Mouse (Mus musculus) lung, postnatal 14 days (tissue): ENCODE data around the gene Cyp11a1.

Experiments
- DNase-seq: peaks from one replicate; pipeline ENCODE4 v3.0.0; 2021

Cyp11a1 gene

GRCm38 (mm10) chr9:58005753-58006461 lies at the start of gene Cyp11a1:
TSS of gene Cyp11a1 (plus strand) at chr9:58006411.
- DNase-seq: no peak

DNA sequence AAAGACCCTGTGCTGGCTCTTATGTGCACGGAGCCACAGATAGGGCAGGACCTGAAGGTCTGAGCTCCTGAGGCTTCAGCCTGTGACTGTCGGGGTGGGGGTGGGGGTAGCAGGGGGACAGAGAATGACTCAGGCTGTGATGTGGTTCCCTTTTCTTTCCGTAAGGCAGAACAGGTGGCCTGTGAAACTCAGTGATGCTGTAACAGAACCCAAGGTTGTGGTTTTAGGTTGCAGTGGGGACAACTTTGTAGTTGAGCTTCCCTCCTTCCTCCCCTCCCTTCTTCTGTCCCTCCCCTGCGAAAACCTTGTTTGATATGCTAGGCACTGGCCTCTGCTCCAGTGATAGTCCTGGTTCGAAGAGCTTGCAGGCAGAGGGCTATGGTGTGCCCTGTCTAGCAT lies 49.4 kb upstream of the Cyp11a1 start:
- no peak for DNase-seq

GRCm38 (mm10) chr9:57958615-57959014 lies 47.6 kb upstream of the Cyp11a1 start:
- DNase-seq: no peak

GRCm38 (mm10) chr9:57959399-57959798 lies 46.8 kb upstream of the Cyp11a1 start:
- no peak for DNase-seq

DNA sequence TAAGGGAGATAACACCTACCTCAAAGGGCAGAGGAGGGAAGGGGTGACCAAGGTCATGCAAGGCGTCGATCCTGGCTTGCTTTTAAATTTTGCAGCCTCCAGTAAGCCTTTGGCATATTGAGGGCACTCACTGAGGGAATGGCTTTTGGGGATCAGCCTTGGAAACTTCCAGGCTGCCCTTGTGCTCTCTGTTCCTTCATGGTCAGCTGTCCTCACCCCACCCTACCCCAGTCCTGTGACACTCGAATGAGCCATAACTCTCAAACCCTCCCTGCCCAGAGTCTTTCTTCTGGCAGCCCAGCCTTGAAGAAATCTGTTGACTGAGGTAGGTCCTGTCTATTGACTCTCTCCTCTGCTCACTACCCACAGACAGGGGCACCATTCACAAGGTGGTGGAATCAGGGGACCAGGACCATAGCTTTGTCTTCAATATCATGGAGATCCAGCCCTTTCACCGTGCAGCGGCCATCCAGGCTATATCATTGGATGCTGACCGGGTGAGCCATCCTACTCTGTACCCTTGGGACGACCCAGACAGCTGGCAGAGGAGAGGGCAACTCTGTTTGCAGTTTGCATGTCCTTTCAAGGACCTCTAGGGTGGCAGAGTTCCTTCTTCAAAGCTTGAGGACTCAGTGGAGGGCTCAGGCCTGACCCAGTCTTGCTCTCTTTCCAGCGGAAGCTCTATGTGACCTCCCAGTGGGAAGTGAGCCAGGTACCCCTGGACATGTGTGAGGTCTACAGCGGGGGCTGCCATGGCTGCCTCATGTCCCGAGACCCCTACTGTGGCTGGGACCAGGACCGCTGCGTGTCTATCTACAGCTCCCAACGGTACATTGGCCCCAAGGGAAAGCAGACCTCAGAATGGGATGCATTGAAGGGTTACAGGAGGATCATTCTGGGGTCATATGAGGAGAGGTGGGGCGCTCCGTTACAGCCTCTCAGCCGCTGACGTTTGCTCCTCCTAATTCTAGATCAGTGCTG lies 46.0 kb upstream of the Cyp11a1 start:
- no peak for DNase-seq

GRCm38 (mm10) chr9:57961226-57961625 lies 45.0 kb upstream of the Cyp11a1 start:
- DNase-seq: no peak

GRCm38 (mm10) chr9:57961863-57962778 lies 44.1 kb upstream of the Cyp11a1 start:
- DNase-seq: no peak

DNA sequence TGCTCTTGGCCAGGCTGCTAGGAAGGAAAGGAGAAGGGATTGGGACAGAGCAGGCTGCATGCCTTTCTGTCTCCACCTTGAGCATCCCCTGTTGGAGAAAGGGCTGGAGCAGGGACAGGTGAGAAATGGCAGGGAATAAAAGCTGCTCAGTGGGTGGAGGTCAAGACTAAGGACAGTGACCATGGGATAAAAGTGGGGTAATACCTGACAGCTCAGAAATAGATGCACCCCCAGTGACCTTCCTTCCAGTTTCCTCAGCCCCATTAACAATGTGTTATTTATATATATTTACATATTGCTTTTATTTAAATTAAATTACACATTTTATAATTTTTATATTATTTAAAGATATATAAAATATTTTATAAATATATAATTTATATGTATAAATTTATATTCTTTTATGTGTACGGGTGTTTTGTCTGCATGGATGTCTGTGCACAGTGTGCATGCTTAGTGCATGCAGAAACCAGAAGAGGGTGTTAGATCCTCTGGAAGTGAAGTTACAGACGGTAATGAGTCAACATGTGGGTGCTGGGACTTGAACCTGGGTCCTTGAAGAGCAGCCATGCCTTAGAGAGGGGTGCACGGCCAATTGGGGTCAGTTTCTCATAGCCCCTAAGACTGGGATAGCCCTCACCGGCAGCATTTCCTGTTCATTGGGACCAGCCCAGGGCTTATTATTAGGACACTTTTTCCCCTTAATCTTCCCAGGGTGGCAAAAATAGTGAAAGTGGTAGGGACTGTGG lies 42.8 kb upstream of the Cyp11a1 start:
- no peak for DNase-seq

DNA sequence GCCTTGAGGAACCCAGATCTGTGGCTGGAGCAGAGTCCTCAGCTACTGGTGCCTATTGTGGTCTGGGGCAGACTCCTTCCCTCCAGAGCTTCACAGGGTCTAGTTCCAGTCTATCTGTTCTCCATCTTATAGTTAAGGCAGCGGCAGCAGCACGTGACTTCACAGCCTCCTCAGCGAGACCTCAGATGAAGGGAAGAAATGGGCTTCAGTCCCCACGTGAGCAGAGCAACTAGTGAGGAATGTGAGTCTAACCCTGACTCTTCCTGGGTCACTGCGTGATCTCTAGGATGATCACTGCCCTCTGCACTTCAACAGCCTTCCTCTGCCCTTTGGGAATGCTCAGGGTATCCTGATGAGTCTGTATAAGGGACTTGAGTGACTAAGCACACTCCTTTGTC lies 42.2 kb upstream of the Cyp11a1 start:
- no peak for DNase-seq

GRCm38 (mm10) chr9:57964528-57965250 lies 41.5 kb upstream of the Cyp11a1 start:
- DNase-seq: no peak

GRCm38 (mm10) chr9:57965281-57966185 lies 40.7 kb upstream of the Cyp11a1 start:
- no peak for DNase-seq

DNA sequence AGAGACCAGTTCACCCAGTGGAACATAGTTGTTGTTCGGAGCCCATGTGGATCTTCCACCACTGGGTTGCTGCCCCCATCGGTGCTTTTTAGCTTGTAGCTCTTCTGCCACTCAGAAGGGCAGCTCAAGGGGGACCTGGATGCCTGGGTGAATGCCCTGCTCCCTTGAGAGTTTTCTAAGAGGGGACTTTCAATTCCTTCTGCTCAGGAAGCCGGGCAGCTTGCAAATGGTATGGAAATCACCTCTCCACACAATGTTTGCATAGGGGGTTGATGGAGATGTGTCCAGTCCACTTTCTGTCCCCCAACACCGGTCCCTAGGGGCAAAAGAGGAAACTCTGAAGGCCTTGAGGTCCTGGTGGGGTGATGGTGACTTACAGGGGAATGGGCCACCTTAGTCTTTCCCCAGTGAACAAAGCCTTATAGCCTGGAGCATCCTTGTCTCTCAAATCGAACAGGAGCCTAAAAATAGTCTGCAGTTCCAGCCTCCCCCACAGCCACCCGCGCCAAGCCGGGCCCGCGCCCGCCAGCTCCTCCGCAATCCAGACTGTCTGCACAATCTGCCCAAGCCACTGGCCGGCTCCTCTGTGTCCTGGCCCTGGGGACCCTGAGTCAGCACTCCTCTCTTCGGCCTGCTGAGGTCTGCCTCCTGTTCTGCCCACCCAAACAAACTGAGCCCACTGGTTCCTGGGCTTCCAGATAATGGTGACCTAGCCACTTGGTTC lies 38.8 kb upstream of the Cyp11a1 start:
- DNase-seq: no peak

DNA sequence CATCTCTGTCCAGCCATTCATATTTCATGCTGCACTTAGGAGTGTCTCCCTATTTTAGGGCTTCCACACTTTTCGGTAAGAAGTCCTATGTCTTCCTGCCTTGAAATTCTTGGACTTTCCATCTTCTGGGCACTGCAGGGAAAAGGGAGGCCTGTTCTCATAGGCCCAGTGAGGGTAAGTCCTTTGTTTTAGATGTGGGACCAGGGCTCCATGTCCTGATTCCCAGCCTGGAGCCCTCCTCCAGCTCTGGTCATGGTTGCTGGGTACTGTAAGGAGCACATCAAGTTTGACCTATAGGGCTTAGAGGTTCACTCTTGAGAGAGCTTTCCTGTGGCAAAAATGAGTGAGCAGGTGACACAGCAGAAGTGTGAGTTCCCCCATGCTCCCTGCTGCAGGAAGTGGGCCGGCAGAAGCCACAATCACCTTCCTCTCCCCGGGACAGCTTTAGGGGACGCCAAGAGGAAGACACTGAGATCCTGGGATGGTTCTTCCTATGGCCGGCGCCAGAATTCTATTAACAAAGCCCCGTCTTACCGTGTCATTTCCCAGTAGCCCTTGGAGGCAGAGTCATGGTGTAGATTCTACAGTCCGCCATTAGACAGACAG lies 37.9 kb upstream of the Cyp11a1 start:
- DNase-seq: no peak

DNA sequence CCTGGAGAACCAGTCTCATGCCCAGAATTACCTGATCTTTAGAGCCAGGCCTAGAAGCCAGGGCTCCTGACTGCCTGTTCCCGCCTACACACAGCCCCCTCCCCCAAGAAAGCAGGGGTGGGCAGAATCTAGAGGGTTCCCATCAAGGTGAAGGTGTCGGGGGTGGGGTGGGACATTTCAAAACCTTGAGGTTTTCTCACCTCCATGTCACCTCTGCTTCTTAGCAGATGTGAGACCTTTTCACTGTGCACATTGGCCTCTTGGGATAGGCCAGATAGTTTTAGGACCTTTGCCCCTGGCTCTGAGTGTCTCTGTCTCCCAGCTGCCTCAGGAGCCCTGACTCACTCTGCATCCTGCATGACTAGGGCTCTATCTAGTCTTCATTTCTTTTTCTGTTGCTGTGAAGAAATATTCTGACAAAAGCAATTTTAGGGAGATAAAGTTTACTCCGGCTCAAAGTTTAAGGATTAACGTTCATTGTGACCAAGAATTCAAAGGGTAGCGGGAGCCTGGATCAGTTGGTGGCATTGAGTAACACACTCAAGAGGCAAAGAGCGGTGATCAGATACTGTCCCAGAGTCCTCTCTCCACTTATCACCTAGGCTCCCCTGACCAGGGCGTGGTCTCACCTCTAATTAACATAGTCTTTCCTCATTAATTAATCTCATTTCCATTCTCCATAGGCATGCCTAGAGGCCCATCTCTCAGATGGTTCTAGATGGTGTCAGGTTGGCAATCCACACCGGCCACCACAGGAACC lies 37.2 kb upstream of the Cyp11a1 start:
- no peak for DNase-seq

- peak; percentile 39 for DNase-seq
Observed at GRCm38 (mm10) chr9:57969736-57970495, 36.3 kb upstream of the Cyp11a1 start.

DNA sequence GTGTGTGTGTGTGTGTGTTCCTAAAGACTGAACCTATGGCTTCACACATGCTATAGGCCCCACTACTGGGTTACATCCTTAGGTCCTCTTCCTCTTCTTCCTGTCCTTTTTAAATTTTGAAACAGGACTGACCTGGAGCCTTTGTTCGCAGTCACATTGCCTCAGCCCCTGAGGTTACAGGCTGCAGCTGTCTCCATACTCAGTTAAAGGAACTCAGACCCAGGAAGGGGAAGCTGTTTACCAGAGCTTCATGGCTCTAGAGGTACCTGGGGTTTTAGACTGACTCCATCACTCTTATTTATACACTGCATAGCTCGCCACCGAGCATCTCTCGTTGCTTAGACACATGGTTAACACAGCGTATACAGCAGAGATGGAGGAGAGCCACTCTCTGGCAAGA lies 34.8 kb upstream of the Cyp11a1 start:
- DNase-seq: no peak

DNA sequence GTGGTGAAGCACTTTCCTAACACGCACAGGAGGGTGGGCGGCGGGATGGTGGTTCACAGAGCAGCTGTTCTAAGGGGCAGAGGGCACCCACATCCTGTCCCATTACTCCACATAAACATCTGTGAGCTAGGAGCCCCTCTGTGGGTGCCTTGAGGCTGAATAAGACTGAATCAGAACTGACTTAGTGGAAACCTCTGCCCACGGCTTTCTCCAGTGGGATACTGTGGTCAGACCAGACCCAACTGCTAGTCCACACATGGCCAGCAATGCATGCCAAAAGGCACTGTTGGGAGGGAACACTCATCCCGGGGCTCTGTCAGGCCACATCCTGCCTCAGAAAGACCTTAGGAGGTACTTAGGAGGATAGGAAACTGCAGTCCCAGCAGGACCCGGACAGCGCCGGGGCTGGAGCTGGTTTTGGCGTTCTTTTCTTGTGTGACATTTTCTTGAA lies 34.0 kb upstream of the Cyp11a1 start:
- no peak for DNase-seq
